Mouse (Mus musculus) embryonic facial prominence, embryonic 13.5 days (tissue): ENCODE measurements around the gene F3. TPM values are rescaled to one million over a fixed set of nuclear protein-coding genes. Genes with fewer than 3 reads are reported as not detected.

Experiments used
- ATAC-seq: fragments of 200-750 bp; cut with Nextera tagmentation; 2 replicates; pipeline ENCODE4 v1.8.0; 2017; ENCODE audit warnings: low read depth; ENCODE audit not compliant: insufficient number of reproducible peaks, insufficient read depth, low FRiP score, low TSS enrichment
- H3K27ac ChIP-seq: fragments of 300-500 bp; sonication (generic); 2 replicates; pipeline ENCODE4 v1.5.1; 2015; ENCODE audit warnings: moderate library complexity, mild to moderate bottlenecking, inconsistent platforms
- H3K27me3 ChIP-seq: fragments of 300-500 bp; sonication (generic); 2 replicates; pipeline ENCODE4 v1.6.1; 2015; ENCODE audit warnings: mild to moderate bottlenecking, inconsistent platforms
- H3K36me3 ChIP-seq: fragments of 300-500 bp; sonication (generic); 2 replicates; pipeline ENCODE4 v1.6.1; 2015; ENCODE audit warnings: mild to moderate bottlenecking, inconsistent platforms
- H3K4me1 ChIP-seq: fragments of 300-500 bp; sonication (generic); 2 replicates; pipeline ENCODE4 v1.6.1; 2015; ENCODE audit warnings: inconsistent platforms
- H3K4me2 ChIP-seq: fragments of 300-500 bp; sonication (generic); 2 replicates; pipeline ENCODE4 v1.6.1; 2015; ENCODE audit warnings: moderate library complexity, mild to moderate bottlenecking, inconsistent platforms
- H3K4me3 ChIP-seq: fragments of 300-500 bp; sonication (generic); 2 replicates; pipeline ENCODE4 v1.5.1; 2015; ENCODE audit warnings: mild to moderate bottlenecking, inconsistent platforms
- H3K9ac ChIP-seq: fragments of 300-500 bp; sonication (generic); 2 replicates; pipeline ENCODE4 v1.6.1; 2015; ENCODE audit warnings: mild to moderate bottlenecking, inconsistent platforms
- H3K9me3 ChIP-seq: fragments of 300-500 bp; sonication (generic); 2 replicates; pipeline ENCODE4 v1.6.1; 2016; ENCODE audit warnings: inconsistent platforms
- WGBS: fragments of 180-500 bp; shearing (Covaris S2); methylation state at CpG from one replicate; pipeline ENCODE4 v1.1.7; 2015; ENCODE audit warnings: mixed read lengths; 5-methylcytosine and 5-hydroxymethylcytosine counted together
- polyA plus RNA-seq: library from polyadenylated mRNA; unstranded; fragments of >200 nt; fragmentation: Nextera tagmentation; extraction: Ambion mirVana; gene quantifications from 2 replicates; pipeline ENCODE4 v1.2.1, GENCODE M21; 2015

The F3 gene
- polyA plus RNA-seq, 1 experiment from 2014 or later: 15.6 TPM

GRCm38 (mm10) chr3:121710894-121711531, 12.3 kb upstream of the F3 start:
- WGBS: 87% methylated on average over 7 of the region's 7 CpGs
- peaks cover 17% of the 10 kb centered on the region; the same call in 1 of the 2 replicates for H3K4me1 ChIP-seq
- no peak overlapping the region for H3K9ac ChIP-seq
- no peak overlapping the region for H3K27ac ChIP-seq
- no peaks in the 10 kb centered on the region for H3K9me3 ChIP-seq
- no peak for ATAC-seq
- H3K27me3 ChIP-seq: no peaks in the 10 kb centered on the region
- no peaks in the 10 kb centered on the region for H3K36me3 ChIP-seq
- H3K4me3 ChIP-seq: no peak overlapping the region
- no peak overlapping the region for H3K4me2 ChIP-seq

DNA sequence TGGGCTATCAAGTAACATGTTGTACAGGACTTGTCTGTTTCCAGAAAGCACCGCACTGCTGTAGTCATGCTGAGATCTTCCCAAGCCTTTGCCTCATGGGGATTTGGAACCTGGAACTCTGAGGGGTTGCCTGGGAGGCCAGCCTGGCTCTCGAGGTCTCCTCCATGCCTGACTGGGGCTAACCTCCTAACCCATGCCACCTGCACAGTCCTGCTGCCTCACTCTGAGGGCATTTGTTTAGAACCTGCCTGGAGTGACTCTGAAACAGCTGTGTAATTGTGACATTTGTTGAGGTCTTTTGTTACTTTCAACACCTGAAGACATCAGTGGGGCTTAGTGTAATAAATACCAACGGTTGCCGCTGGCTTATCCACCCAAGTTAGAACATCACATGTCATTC, 11.1 kb upstream of the F3 start:
- H3K4me1 ChIP-seq: peaks cover 12% of the 10 kb centered on the region; the same call in 1 of the 2 replicates
- WGBS: 49% methylated on average over 4 of the region's 4 CpGs
- H3K36me3 ChIP-seq: no peaks in the 10 kb centered on the region
- no peak overlapping the region for H3K9ac ChIP-seq
- H3K9me3 ChIP-seq: no peaks in the 10 kb centered on the region
- no peak overlapping the region for H3K4me3 ChIP-seq
- ATAC-seq: no peak
- peak overlapping the region; percentile 22; the same call in 1 of the 2 replicates for H3K27ac ChIP-seq
- H3K27me3 ChIP-seq: no peaks in the 10 kb centered on the region
- no peak overlapping the region for H3K4me2 ChIP-seq

DNA sequence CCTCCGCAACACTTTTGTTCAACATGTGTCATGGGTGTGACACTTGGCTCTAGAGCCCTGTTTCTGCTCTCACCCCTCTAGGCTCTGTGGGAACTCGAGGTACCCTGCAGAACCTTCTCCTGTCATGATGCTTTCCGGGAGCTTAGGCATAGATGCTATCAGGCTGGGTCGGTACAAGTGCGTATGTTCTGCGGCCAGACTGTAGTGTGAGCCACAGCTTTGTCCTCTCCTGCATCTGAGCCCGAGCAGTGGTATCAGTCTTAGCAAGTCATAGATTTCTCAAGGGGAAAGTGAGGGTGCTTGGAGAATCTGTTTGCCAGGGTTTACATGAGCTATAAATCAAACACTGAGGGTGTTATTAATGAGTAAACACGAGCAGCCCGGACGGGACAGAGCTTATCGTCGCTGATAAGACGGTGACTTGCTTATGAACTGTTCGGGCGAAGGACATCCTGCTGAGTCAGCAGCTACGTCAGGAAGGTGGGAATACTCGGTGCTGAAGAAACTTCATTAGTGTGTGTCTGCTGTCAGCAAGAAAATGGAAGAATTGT, 10.1 kb upstream of the F3 start:
- Histone ChIP-seq H3K4me1 (peaks cover 15% of the 10 kb centered on the region; the same call in 1 of the 2 replicates), H3K27me3 (no peaks in the 10 kb centered on the region), H3K27ac (no peak overlapping the region), H3K9ac (no peak overlapping the region), H3K9me3 (no peaks in the 10 kb centered on the region), H3K4me2 (no peak overlapping the region), H3K36me3 (no peaks in the 10 kb centered on the region), H3K4me3 (no peak overlapping the region)
- ATAC-seq: no peak
- WGBS: 76% methylated on average over 17 of the region's 17 CpGs

DNA sequence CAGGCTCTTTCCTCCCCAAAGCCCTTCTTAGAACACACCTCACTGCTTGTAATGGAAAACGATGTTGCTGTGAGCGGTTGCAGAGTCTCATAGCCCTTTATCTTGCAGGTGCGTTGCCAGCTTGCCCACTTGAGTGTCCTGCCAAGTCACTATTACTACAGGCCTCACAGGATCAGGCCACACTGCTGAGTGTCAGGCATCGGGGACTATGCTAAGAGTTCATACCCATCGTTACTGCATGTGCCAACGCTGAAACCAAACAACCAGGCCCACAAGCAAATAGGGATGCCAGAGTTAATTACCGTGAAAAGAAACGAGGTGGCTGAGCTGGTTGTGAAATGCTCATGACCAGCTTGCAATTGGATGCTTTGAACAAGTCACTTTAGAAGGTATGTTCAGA, 9.5 kb upstream of the F3 start:
- Histone ChIP-seq H3K4me2 (no peak overlapping the region), H3K27ac (no peak overlapping the region), H3K36me3 (no peaks in the 10 kb centered on the region), H3K4me3 (no peak overlapping the region), H3K9me3 (no peaks in the 10 kb centered on the region), H3K27me3 (no peaks in the 10 kb centered on the region), H3K4me1 (peaks cover 21% of the 10 kb centered on the region), H3K9ac (no peak overlapping the region)
- ATAC-seq: no peak
- 69% methylated on average over 8 of the region's 8 CpGs for whole genome bisulfite sequencing

DNA sequence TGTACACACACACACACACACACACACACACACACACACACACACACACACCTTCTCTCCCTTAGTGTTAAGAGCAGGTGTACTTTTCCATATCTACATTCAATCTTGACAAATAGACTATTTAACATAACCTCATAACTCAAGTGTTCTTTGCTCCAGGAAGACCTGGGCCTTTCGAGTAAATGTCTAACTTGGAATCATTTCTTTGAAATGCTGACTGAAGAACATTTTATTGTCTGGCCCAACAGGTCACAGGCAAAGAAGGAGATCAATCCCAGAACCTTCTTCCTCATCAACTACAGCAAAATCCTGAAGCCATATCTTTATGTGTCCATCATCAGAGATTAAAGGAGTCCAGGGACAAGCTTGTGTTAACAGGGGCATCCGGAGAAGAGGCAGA, 8.9 kb upstream of the F3 start:
- ATAC-seq: no peak
- no peak overlapping the region for H3K4me2 ChIP-seq
- 85% methylated on average over 2 of the region's 2 CpGs for WGBS

DNA sequence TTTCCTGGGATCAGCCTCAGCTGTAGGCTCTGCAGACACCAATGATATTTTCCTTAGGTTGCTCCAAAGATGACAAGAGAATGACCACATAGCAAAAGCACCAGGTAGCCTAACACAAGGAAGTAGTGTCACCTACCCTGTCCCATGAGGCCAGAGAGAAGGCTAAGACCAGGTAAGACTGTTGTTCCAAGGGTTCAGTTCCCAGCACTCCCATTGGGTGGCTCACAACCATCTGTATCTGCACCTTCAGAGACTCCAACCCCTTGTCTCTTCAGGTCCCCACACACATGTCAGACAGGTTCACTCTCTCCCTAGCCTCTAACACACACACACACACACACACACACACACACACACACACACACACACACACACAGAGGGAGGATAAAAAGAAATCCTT, 8.0 kb upstream of the F3 start:
- no peak overlapping the region for H3K27ac ChIP-seq
- no peaks in the 10 kb centered on the region for H3K36me3 ChIP-seq
- no peaks in the 10 kb centered on the region for H3K9me3 ChIP-seq
- ATAC-seq: no peak
- no peak overlapping the region for H3K4me3 ChIP-seq
- H3K4me1 ChIP-seq: peaks cover 25% of the 10 kb centered on the region
- H3K4me2 ChIP-seq: no peak overlapping the region
- no peak overlapping the region for H3K9ac ChIP-seq
- no peaks in the 10 kb centered on the region for H3K27me3 ChIP-seq

More for the DNA sequence above, 8.9 kb upstream of the F3 start:
- H3K27me3 ChIP-seq: no peaks in the 10 kb centered on the region
- H3K9ac ChIP-seq: no peak overlapping the region
- H3K4me1 ChIP-seq: peaks cover 25% of the 10 kb centered on the region
- no peak overlapping the region for H3K4me3 ChIP-seq
- H3K9me3 ChIP-seq: no peaks in the 10 kb centered on the region
- H3K36me3 ChIP-seq: no peaks in the 10 kb centered on the region
- H3K27ac ChIP-seq: no peak overlapping the region

- H3K36me3 ChIP-seq: no peaks in the 10 kb centered on the region
- no peak overlapping the region for H3K4me2 ChIP-seq
- H3K27ac ChIP-seq: no peak overlapping the region
- H3K4me3 ChIP-seq: no peak overlapping the region
- no peaks in the 10 kb centered on the region for H3K27me3 ChIP-seq
- peaks cover 25% of the 10 kb centered on the region for H3K4me1 ChIP-seq
- no peak for ATAC-seq
- WGBS: 81% methylated on average over 6 of the region's 6 CpGs
- no peak overlapping the region for H3K9ac ChIP-seq
- H3K9me3 ChIP-seq: no peaks in the 10 kb centered on the region
These were observed 7.4 kb upstream of the F3 start for GRCm38 (mm10) chr3:121715741-121716459.

- Histone ChIP-seq H3K4me1 (peaks cover 29% of the 10 kb centered on the region), H3K9me3 (no peaks in the 10 kb centered on the region), H3K36me3 (no peaks in the 10 kb centered on the region), H3K27ac (no peak overlapping the region), H3K4me2 (no peak overlapping the region), H3K9ac (no peak overlapping the region), H3K27me3 (peaks cover 5% of the 10 kb centered on the region), H3K4me3 (no peak overlapping the region)
- no peak for ATAC-seq
- 70% methylated on average over 5 of the region's 5 CpGs for WGBS
These were observed 6.9 kb upstream of the F3 start for GRCm38 (mm10) chr3:121716480-121716879.

DNA sequence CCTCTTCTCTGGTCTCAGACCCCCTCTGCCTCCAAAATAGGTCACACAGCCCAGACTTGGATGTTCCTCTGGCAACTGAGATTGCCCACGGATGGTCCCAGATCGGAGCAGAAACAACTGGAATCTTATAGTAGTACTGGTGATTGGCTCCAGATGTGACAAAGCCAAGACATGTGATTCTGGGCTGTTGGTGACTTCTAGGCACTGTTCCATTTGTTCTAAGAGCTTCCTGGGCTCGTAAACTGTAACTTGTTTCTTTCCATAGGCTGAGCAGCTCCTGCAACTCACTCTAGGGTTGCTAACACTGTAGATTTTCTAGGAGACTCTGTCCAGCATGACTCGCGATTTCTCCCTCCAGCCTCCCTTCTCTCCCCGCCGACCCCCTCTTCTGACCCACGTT, 4.7 kb upstream of the F3 start:
- no peak overlapping the region for H3K27ac ChIP-seq
- H3K4me3 ChIP-seq: no peak overlapping the region
- no peak overlapping the region for H3K9ac ChIP-seq
- peaks cover 15% of the 10 kb centered on the region for H3K27me3 ChIP-seq
- H3K4me1 ChIP-seq: peaks cover 31% of the 10 kb centered on the region
- 51% methylated on average over 8 of the region's 8 CpGs for WGBS
- no peak for ATAC-seq
- H3K4me2 ChIP-seq: no peak overlapping the region
- no peaks in the 10 kb centered on the region for H3K36me3 ChIP-seq
- no peaks in the 10 kb centered on the region for H3K9me3 ChIP-seq

DNA sequence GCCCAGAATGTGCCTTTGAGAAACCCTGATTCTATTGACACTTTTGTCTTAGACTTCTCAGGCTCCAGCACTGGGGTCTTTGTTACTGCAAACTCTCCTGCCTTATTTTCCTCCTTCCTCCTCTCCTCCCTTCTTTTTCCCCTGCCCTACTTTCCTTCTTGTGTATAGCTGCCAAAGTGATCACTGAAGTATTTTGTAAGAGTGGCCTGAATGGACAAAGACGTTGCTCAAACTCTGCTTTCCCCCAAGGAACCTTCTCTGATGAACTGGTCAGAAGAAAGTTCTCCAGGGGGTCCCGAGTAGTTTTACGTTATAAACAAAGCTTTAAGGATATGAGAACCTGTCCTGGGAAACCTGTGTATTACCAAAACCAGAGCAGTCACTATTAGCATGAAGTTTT, 3.6 kb upstream of the F3 start:
- Histone ChIP-seq H3K27ac (no peak overlapping the region), H3K27me3 (peaks cover 15% of the 10 kb centered on the region), H3K9me3 (no peaks in the 10 kb centered on the region), H3K4me3 (no peak overlapping the region), H3K36me3 (no peaks in the 10 kb centered on the region), H3K9ac (no peak overlapping the region), H3K4me2 (no peak overlapping the region), H3K4me1 (peaks cover 39% of the 10 kb centered on the region)
- 78% methylated on average over 3 of the region's 3 CpGs for WGBS
- no peak for ATAC-seq

DNA sequence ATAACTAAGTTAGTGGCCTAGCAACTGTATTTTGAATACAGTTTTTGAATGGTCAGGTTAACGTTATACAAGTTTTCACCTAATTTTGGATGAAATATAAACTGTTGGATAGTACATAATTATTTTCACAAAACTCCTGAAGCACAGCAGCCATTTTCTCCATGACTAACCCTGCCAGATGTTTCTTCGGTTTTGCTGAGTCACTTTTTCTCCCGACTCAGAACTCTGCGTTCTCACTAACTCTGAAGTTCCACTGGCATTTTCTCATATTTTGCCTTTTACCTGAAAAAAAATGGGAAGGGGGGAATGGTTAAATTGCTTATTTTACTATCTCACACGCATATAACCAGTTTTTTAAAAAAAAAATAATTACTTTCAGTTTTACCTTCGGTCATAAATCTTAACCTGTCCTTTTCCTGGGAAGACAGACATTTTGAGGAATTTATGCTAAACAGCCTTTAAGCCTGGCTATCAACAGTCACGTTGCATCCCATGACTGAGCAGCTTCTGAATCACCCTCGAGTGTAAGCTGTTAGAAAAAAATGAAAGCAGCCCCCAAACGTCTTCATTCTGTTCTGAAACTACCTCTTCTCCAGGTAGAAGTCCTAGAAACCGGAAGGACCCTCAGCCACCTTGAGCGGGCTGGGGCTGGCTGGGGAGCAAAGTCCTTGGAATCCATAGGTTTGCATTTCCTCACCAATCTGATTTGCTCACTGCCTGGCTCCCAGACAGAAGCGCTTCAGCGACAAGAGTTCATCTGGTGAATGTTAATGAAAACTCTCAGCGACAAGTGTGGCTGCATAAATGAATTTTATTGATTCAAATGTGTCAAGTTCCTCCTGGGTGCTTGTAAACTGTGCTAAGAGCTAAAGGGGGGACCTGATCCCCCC, 2.3 kb upstream of the F3 start:
- 44% methylated on average over 14 of the region's 14 CpGs for WGBS
- Histone ChIP-seq H3K36me3 (no peaks in the 10 kb centered on the region), H3K4me2 (no peak overlapping the region), H3K4me3 (no peak overlapping the region), H3K27ac (no peak overlapping the region), H3K4me1 (peaks cover 39% of the 10 kb centered on the region), H3K9ac (no peak overlapping the region), H3K9me3 (no peaks in the 10 kb centered on the region), H3K27me3 (peaks cover 15% of the 10 kb centered on the region)
- ATAC-seq: no peak
